Comparison of ENCODE assay signal across 20 mouse cellular contexts in the genomic region with DNA sequence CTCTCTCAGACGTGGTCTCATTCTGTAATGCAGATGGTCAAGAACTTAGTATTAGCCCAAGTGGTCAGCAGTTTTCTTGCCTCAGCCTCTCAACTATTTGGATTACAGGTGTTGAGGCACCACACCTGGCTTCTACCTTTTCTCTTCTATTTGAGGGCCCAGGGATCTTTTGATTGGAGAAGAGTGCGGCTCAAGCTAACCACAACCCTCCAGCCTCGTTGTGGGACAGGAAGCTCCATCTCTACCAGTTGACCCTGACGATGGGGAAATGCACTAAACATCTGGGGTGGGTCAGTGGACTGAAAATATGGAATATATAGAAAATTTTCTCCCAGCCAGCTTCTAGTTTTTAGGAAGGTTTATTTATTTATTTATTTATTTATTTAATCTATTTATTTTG. TPM values are rescaled to one million over a fixed set of nuclear protein-coding genes. Genes with fewer than 3 reads are reported as not detected.
"Had no signal": no experiment of that assay in that cellular context is flagged by ENCODE, and none has a peak within 500 bp of the region (broad histone marks: within the 10 kb centered on the region; RNA-seq: fewer than 3 reads in every experiment).

No protein-coding gene starts in this region.

- DNase-seq: retina, postnatal 1 day; right cerebral cortex, adult 18-20 months; right cerebral cortex, postnatal 14 days; right cerebral cortex, postnatal 25 days; right cerebral cortex, postnatal 4 days; spleen, adult 18-20 months; thymus, adult 18-20 months; thymus, adult 2 months; thymus, postnatal 14 days; thymus, postnatal 25 days; thymus, postnatal 36 days; thymus, postnatal 4 days had no signal

- H3K4me3 ChIP-seq: neural tube, embryonic 13.5 days; neural tube, embryonic 15.5 days; stomach, embryonic 15.5 days had no signal

- H3K27ac ChIP-seq: neural tube, embryonic 13.5 days; neural tube, embryonic 15.5 days; stomach, embryonic 15.5 days; stomach, postnatal 0 days had no signal

- H3K36me3 ChIP-seq: neural tube, embryonic 13.5 days; neural tube, embryonic 15.5 days; stomach, embryonic 15.5 days had no signal

- H3K9ac ChIP-seq: neural tube, embryonic 13.5 days; neural tube, embryonic 15.5 days; stomach, embryonic 15.5 days had no signal

- H3K4me1 ChIP-seq: neural tube, embryonic 13.5 days; neural tube, embryonic 15.5 days; stomach, embryonic 15.5 days had no signal

- H3K27me3 ChIP-seq: neural tube, embryonic 13.5 days; neural tube, embryonic 15.5 days; stomach, embryonic 15.5 days had no signal

RNA-seq across cellular contexts. Expression of a gene that starts 19.3 kb away (rescaled TPM):
- total RNA-seq: neutrophil, adult 5-6 weeks had no signal
- polyA plus RNA-seq: neural tube, embryonic 13.5 days; neural tube, embryonic 14.5 days; small intestine, adult 2 months; spleen, adult 2 months had no signal
